Mouse (Mus musculus): ENCODE measurements around the gene Zdhhc8.

Zdhhc8 gene

GRCm38 (mm10) chr16:18231047-18231446 lies 3.9 kb downstream of the Zdhhc8 start:
- DNase-seq (ENCODE audit: low spot score), result no peak

DNA sequence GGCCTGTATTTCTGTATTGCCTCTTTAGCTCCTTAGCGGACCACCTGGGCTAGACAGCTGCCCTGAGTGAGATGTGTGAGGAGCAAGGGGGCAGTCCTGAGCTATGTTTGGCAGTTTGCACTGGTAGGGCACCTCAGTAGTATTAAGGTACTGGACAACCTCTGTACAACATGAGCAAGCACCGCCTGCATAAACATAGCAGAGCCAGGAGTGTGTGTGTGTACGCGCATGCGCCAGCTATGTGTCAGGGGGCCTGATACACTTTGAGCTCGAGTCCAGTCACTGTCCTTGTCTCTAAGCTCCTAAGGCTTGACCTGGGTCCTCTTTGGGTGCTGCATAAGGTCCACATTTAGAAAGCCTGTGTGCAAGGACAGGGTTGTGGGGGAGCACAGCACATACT lies 4.3 kb downstream of the Zdhhc8 start:
- no peak for DNase-seq (ENCODE audit: low spot score)

GRCm38 (mm10) chr16:18229622-18230021 lies 5.3 kb downstream of the Zdhhc8 start:
- peak; percentile 71 for DNase-seq (ENCODE audit: low spot score)

DNA sequence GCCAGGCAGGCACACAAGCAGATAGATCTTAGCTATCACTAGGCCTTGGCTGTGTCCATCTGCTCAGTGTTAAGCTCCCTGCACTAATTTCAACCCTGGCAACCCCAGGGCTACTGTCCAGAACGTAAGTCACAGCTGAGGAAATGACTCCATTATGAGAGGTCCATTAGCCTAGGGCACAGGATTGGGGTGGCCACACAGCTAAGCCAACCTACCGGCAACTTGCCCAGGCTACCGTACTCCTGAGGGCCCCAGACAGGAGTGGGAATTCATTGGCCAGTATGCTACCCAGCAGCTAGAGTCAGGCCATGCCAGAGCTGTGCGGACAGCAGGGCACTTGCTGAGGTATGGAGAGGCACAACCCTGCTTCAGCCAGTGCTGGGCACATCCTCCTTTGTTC lies 6.1 kb downstream of the Zdhhc8 start:
- DNase-seq (ENCODE audit: low spot score), result no peak

DNA sequence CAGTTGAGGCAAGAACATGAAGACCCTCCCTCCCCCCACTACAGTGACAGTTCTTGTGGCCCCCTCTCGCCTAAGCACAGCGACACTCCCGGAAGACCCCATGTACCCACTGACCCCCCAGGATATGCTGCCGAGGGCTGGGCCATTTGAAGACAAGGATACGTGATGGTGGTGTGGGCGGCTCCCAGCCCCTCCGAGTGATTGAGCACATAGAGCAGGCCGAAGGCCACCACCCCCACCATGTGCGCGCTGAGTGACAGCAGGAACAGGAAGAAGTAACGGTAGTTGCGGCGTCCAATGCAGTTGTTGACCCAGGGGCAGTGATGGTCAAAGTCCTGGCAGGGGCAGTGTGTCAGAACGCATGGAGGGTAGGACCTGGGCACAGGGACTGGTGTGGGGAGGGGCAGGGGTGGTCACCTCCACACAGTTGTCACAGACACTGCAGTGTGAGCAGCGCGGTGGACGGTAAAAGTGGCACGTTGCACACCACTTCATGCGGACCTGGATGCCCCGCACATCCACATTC lies 7.0 kb downstream of the Zdhhc8 start:
- DNase-seq (ENCODE audit: low spot score), result no peak

DNA sequence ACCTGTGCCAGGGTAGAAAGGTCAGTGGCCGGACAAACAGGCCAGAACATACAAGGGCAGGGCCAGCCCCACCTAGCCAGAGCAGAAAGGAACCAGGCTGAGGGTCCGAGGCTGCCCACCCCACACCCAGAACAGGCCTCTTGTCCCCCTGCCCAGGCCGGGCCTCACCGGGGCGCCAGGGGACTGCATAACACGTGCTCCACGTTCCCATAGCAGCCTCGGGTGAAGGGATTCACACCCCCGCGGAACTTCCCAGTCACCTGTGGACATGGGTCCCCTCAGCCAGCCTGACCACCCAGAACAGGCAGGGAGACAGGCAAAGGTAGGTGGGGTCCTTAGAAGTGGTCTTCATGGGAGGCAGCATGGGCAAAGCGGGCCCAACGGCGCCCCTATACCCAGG lies 7.7 kb downstream of the Zdhhc8 start:
- DNase-seq (ENCODE audit: low spot score), result no peak

GRCm38 (mm10) chr16:18222188-18222587 lies 12.7 kb downstream of the Zdhhc8 start:
- no peak for DNase-seq (ENCODE audit: low spot score)

DNA sequence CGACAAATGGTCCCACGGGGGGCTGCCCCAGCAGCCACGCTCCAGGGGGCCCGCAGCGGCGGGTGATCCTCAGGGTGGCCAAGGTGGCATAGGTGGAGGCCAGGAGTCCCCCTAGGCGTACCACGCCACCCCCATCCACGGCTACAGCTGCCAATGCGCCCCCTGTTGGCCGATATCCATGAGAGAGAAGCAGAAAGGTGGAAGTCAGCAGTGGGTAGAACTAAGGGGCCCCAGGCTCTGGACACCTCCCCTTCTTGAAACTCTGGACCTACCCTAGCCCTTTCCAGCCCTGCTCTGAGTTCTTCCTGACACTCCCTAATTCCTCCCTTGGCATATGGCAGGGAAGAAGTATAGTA lies 13.4 kb downstream of the Zdhhc8 start:
- peak; percentile 57 for DNase-seq (ENCODE audit: low spot score)

- DNase-seq (ENCODE audit: low spot score), result no peak
Measured at GRCm38 (mm10) chr16:18220856-18221542, 13.9 kb downstream of the Zdhhc8 start.

- peak; percentile 66 for DNase-seq (ENCODE audit: low spot score)
Measured at GRCm38 (mm10) chr16:18220001-18220400, 14.9 kb downstream of the Zdhhc8 start.

DNA sequence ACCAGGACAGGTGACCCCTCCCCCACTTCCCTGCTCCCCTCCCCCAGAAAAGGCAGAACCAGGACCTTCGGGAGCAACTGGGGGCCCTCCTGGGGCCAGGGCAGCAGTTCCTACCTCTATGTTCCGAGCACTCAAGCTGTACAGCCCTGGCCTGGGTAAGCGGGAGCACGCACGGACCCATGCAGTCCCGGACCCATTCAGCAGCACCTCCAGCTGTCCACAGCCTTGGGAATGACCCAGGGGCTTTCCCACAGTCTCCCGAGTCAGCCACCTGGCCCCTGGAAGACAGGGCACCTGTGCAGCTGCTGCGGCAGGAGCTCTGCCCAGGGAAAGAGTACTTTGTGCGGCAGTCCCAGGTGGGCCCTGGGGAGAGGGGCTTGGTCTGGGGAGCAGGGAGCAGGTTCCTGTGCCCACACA lies 16.3 kb downstream of the Zdhhc8 start:
- no peak for DNase-seq (ENCODE audit: low spot score)

DNA sequence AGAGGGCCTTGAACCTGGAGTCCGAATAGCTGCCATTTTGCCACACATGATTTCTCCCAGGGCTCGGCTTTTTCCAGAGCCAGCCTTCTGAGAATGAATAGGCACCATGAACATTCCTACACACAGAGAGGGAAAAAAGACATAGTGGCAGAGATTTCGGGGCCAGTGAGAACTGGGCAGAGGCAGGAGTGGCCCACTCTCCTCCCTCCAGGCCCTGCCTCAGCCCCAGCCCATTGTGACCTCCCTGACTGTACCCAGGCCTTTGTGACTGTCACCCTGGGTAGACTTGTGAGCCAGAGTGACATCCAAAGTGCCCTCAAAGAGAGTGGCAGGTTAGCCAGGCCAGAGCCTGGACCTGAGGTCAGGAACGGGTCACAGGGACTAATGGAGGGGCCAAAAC lies 17.4 kb downstream of the Zdhhc8 start, which contains the start of gene Ccdc188:
Ccdc188 (plus strand) TSS at position 301 of the 400 bp plus-strand sequence.
- no peak for DNase-seq (ENCODE audit: low spot score)

GRCm38 (mm10) chr16:18214858-18215257 lies 20.1 kb downstream of the Zdhhc8 start:
- no peak for DNase-seq (ENCODE audit: low spot score)

DNA sequence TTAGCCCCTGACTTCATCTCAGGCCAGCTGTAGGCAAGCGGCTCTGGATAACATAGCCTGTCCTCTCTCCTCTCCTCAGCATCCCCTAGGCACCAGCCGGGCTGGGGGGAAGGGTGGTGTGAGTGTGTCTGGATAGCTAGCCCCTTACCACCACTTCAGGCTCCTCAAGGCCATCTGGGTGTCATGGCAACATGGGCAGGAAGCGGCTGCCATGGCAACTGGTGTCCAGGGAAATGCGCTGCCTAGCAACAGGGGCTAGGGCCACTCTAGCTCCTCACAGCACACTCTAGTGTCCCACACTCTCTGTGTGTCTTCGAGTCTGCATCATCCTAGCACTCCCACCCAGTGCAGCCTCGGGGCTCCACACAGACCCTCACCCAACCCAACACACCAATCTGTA lies 21.2 kb downstream of the Zdhhc8 start:
- DNase-seq (ENCODE audit: low spot score), result no peak

GRCm38 (mm10) chr16:18211417-18212171 lies 23.3 kb downstream of the Zdhhc8 start:
- peak; percentile 97 for DNase-seq (ENCODE audit: low spot score)

GRCm38 (mm10) chr16:18210701-18211416 lies 24.1 kb downstream of the Zdhhc8 start:
- peak; percentile 84 for DNase-seq (ENCODE audit: low spot score)

DNA sequence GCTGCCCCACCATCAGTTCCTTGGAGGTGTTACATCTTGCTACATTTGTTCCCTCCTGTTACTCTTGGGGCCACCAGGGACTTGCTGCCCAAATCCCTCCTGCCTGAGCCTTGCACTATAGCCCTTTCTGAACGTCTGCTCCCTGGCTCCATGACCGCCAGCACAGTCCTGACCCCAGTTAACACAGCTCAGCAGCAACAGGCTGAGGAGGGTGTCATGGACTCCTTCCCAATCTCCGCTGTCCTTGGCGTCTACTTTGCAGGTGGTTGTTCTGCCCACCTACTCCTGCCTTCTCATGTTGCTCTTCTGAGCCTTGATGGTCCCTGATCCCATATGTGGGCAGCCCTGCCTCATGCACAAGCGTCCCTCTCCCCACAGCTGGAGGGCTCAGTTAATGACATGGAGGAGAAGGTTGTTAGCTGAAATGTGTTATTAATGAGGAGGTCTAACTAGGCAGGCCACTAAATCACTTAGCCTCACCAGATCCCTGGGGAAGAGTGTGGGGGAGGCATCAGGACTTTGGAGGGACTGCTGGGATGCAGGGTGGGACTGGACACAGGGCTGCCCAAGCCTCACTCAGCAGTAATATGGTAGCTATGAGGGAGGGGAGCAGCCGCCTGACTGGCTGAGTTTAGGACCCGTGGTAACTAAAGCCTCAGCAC lies 31.4 kb downstream of the Zdhhc8 start:
- DNase-seq (ENCODE audit: low spot score), result no peak

- DNase-seq (ENCODE audit: low spot score), result no peak
Measured at GRCm38 (mm10) chr16:18202061-18202460, 32.9 kb downstream of the Zdhhc8 start.

GRCm38 (mm10) chr16:18201620-18202019 lies 33.3 kb downstream of the Zdhhc8 start:
- no peak for DNase-seq (ENCODE audit: low spot score)

DNA sequence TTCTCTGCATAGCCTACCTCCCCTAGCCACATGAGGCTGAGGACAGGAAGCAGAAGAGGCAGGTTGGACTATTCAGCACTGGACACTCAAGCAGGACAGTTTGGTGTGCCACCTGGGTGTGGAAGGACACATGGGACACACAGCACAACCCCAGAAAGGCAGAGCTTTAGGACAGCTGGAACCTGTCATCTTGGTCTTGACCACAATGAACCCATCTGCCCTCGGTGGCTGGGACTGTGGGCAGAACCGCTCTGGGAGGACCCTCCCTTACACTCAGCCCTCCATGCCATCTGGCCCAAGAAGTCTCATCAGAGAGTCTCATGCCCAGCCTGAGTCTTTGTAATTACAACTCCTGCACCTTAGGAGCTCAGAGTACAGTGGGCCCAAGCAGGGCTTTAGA lies 34.9 kb downstream of the Zdhhc8 start:
- DNase-seq (ENCODE audit: low spot score), result no peak

GRCm38 (mm10) chr16:18198365-18199098 lies 36.4 kb downstream of the Zdhhc8 start:
- no peak for DNase-seq (ENCODE audit: low spot score)
